Mouse (Mus musculus) bone marrow, adult 2 months (tissue): ENCODE measurements at regions not wholly inside any gene's neighbourhood (a gene's known extent, or its start where the extent isn't known, plus 50 kb on each side); places are given as distances from the start of the nearest gene placed in this dataset.

ENCODE experiments used
- CTCF ChIP-seq: fragments of 200-500 bp; IDR thresholded peaks from 2 replicates; pipeline ENCODE4 v1.5.1; 2011; ENCODE audit warnings: low read length, control low read depth; ENCODE audit not compliant: control insufficient read depth, insufficient read depth
- POLR2A ChIP-seq: fragments of 200-500 bp; IDR thresholded peaks from 2 replicates; pipeline ENCODE4 v1.6.1; 2011; ENCODE audit warnings: low read depth, mild to moderate bottlenecking, control low read depth, low read length, borderline replicate concordance; ENCODE audit not compliant: control insufficient read depth

DNA sequence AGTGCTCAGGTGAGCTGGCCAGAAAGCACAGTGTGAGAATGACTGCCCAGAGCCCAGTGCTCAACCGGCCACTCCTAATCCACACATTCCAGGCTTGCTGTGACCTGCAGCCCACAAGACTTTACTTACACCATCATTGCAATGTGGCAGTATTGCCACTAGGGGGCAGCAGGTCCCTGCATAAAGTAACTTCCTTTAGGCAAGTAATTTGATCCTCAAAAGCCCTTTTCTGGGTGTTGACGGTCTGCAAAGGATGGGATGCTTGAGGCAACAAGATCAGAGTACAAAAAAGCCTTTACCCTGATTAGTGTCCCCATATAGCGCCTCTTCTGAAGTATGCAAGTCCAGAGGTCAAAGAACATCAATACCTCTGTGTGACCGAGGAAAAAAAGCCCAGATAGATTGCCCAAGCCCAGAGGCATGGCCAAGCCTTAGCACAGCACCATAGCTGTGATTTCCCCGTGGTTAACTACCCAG is 189.7 kb upstream of the Pkdcc start:
- TF ChIP-seq POLR2A (no peak), CTCF (peak; percentile 55)
